Mouse (Mus musculus) macrophage (primary cell): ENCODE data around the gene Skint6. TPM values are rescaled to one million over a fixed set of nuclear protein-coding genes. Genes with fewer than 3 reads are reported as not detected.
"Not testable (repeated sequence)": the region's sequence is repeated elsewhere in the genome, so short reads cannot be mapped to it uniquely, and the experiment has no call there.

Experiments
- H3K27ac ChIP-seq: fragments of 350-480 bp; formaldehyde crosslinking; 2 replicates; pipeline ENCODE4 v1.9.0; 2021
- H3K36me3 ChIP-seq: fragments of 350-480 bp; formaldehyde crosslinking; 2 replicates; pipeline ENCODE4 v1.9.0; 2021; ENCODE audit errors: inconsistent target
- H3K4me3 ChIP-seq: fragments of 350-480 bp; formaldehyde crosslinking; 2 replicates; pipeline ENCODE4 v1.9.0; 2021; ENCODE audit errors: inconsistent target
- H3K79me2 ChIP-seq: fragments of 350-480 bp; formaldehyde crosslinking; 2 replicates; pipeline ENCODE4 v1.9.0; 2021; ENCODE audit errors: inconsistent target
- WGBS: methylation state at CpG from one replicate; pipeline ENCODE4 v1.1.7; 2026; ENCODE audit warnings: inconsistent platforms; ENCODE audit not compliant: missing documents; 5-methylcytosine and 5-hydroxymethylcytosine counted together
- polyA plus RNA-seq: library from polyadenylated mRNA; stranded (reverse); fragments of 250-400 nt; gene quantifications from 3 replicates; pipeline ENCODE4 v1.2.4, GENCODE M21; 2018; ENCODE audit warnings: inconsistent platforms
- total RNA-seq, 78 experiments: library from RNA; depleted of rRNA; stranded (reverse); fragments of 250-400 nt; gene quantifications; 1 replicate in 9 of 78; 2 replicates in 24 of 78; 3 replicates in 43 of 78; 4 replicates in 2 of 78; pipeline ENCODE4 v1.2.4; 2018; ENCODE audit warnings: inconsistent platforms in 56 of 78

Skint6 gene
- total RNA-seq (2018; cell fraction: chromatin; rRNA removed) = not detected
- not detected for total RNA-seq (2018; cell fraction: cytosol; rRNA removed)
- not detected for total RNA-seq (2018; cell fraction: nucleus; rRNA removed)
- not detected in 3 replicates for polyA plus RNA-seq

GRCm38 (mm10) chr4:113286873-113287272 lies at the start of gene Skint6:
Gene Skint6, minus strand, starts transcription at chr4:113286973.
- Histone ChIP-seq H3K27ac (no peak within 1 kb of the TSS), H3K36me3 (no peaks in the 10 kb centered on the region), H3K4me3 (no peak within 1 kb of the TSS), H3K79me2 (no peaks in the 10 kb centered on the region)
- 62% methylated on average over 2 of the region's 2 CpGs for WGBS

- Histone ChIP-seq H3K79me2 (no peaks in the 10 kb centered on the region), H3K4me3 (no peak overlapping the region), H3K27ac (no peak overlapping the region), H3K36me3 (no peaks in the 10 kb centered on the region)
- no CpG with 5 or more reads among the region's 1 CpGs for WGBS
Observed at GRCm38 (mm10) chr4:113320911-113321310, 34.1 kb upstream of the Skint6 start.

- Histone ChIP-seq H3K27ac (no peak overlapping the region), H3K79me2 (no peaks in the 10 kb centered on the region), H3K36me3 (no peaks in the 10 kb centered on the region), H3K4me3 (no peak overlapping the region)
- 61% methylated on average over 3 of the region's 3 CpGs for WGBS
Observed at GRCm38 (mm10) chr4:113301773-113302473, 15.2 kb upstream of the Skint6 start.

GRCm38 (mm10) chr4:113263363-113264060 lies 23.3 kb downstream of the Skint6 start:
- Histone ChIP-seq H3K27ac (no peak overlapping the region), H3K36me3 (no peaks in the 10 kb centered on the region), H3K79me2 (no peaks in the 10 kb centered on the region), H3K4me3 (no peak overlapping the region)
- WGBS = 89% methylated on average over 1 of the region's 1 CpGs

DNA sequence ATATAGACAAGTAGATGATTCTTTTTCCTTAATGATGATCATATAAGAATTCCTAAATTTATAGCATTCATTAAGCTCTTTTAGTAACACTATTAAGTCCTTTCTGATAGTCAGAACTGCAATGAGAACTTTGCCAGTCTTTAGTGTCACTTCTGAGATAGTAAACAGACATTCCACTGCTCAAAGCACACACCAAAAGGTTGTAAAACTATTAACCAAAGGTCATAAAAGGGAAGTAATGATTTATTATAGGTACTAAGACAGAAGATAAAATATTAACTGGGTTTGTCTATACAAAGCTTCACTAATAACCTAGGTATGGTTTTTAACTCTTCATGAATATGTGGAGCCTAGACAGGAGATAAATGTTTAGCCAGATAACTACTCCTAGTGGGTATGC lies 41.0 kb downstream of the Skint6 start:
- H3K4me3 ChIP-seq = no peak overlapping the region
- H3K36me3 ChIP-seq = no peaks in the 10 kb centered on the region
- no peaks in the 10 kb centered on the region for H3K79me2 ChIP-seq
- no peak overlapping the region for H3K27ac ChIP-seq

DNA sequence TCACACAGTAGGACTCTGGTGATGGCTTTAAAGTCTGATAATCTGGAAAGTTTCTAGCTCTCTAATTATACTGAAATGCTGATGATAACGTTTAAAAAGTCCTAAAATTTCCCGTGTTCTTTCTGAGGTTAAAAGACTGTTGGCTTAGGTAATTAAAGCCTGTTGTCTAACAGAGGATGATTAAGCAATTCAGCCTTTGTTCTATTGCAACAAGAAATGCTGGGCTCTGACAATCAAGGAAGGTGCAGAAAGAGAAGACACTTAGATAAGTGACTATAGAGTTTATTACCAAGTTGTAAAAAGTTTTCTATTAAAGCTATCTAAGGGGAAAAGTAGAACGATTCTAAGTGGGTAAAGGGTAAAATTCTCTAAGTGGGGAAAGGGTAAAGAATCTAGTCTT lies 219.2 kb downstream of the Skint6 start:
- Histone ChIP-seq H3K79me2 (no peaks in the 10 kb centered on the region), H3K36me3 (no peaks in the 10 kb centered on the region), H3K4me3 (no peak overlapping the region), H3K27ac (no peak overlapping the region)
- WGBS = 68% methylated on average over 3 of the region's 3 CpGs

DNA sequence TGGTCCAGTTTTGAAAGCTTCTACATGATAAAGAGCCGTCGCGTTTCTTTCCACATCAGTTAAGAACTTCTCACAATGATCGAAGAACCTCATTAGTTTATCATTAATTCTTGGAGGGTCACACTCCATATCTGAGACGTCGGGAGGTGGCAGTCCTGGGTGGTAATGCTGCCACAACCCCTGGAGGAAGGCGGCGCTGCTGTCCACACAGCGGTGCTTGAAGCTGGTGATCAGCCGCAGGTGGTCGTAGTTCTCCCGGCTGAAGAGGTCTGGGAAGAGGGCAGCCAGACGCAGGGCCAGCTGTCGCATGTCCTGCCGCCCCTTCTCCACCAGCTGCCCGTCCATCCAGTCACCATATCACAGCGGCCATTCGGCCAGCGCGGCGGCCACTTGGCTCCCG lies 307.6 kb downstream of the Skint6 start:
- not testable (repeated sequence) for H3K36me3 ChIP-seq, H3K79me2 ChIP-seq, H3K4me3 ChIP-seq, H3K27ac ChIP-seq
- WGBS = 44% methylated on average over 21 of the region's 22 CpGs

DNA sequence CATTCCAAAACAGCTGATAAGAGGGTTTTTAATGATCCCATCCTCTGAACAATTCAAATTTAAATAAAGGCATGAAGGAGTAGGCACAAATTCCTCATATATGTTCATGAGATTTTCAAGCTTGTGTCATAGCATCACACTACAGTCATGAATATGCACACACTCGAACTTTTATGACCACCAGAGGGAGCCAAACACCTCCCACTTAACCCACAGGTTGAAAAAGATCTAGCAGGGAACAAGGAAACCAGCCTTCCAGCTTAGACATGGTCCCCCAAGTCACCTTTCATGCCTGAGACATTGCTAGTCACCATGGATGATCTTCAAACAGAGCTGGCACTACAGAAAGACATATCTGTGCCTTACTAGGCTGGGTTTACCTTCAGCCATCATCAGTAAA lies 496.1 kb downstream of the Skint6 start:
- WGBS = 0% methylated on average over 1 of the region's 1 CpGs
- no peaks in the 10 kb centered on the region for H3K36me3 ChIP-seq
- H3K27ac ChIP-seq = no peak overlapping the region

DNA sequence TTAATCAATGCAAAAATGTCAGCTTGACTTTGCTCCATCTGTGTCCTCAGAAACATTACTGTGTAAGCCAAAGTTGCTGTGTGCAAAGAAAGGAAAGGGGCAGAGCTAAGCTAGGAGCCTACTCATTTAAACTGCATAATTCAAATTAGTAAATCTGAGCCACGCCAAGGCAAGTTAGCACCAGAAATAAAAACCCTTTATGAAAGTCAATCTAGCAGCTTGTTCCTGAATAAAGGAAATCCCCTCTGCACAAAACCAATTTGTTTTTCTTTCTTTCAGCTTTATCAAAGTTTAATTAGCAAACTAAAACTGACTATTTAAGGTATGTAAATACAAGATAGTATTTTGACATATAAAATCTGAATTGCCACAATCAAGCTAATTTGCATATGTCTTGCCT lies 512.0 kb downstream of the Skint6 start, which contains the start of gene Skint10:
TSS of gene Skint10 (minus strand) at position 101 of the 400 bp plus-strand sequence.
- Histone ChIP-seq H3K27ac (no peak within 1 kb of the TSS), H3K79me2 (no peaks in the 10 kb centered on the region), H3K36me3 (no peaks in the 10 kb centered on the region), H3K4me3 (no peak within 1 kb of the TSS)
- WGBS = 89% methylated on average over 1 of the region's 1 CpGs

More for the DNA sequence above, 496.1 kb downstream of the Skint6 start:
- H3K79me2 ChIP-seq = no peaks in the 10 kb centered on the region
- no peak overlapping the region for H3K4me3 ChIP-seq
